Mouse (Mus musculus) midbrain, postnatal 0 days (tissue): ENCODE measurements around the gene Ptrh1. TPM values are rescaled to one million over a fixed set of nuclear protein-coding genes. Genes with fewer than 3 reads are reported as not detected.

Experiments
- ATAC-seq: fragments of 200-750 bp; cut with Nextera tagmentation; 2 replicates; pipeline ENCODE4 v1.8.0; 2017; ENCODE audit warnings: moderate number of reproducible peaks, mild to moderate bottlenecking, moderate TSS enrichment, moderate library complexity; ENCODE audit not compliant: low FRiP score
- DNase-seq: peaks from one replicate; pipeline ENCODE4 v3.0.0-alpha.2; 2015; ENCODE audit warnings: low spot score
- H3K27ac ChIP-seq: fragments of 300-500 bp; sonication (generic); 2 replicates; pipeline ENCODE4 v1.5.1; 2014; ENCODE audit warnings: low read depth, mild to moderate bottlenecking, low read length, mixed read lengths
- H3K27me3 ChIP-seq: fragments of 300-500 bp; sonication (generic); 2 replicates; pipeline ENCODE4 v1.6.1; 2014; ENCODE audit warnings: low read length, control low read depth, mixed read lengths; ENCODE audit not compliant: insufficient read depth
- H3K36me3 ChIP-seq: fragments of 300-500 bp; sonication (generic); 2 replicates; pipeline ENCODE4 v1.6.1; 2014; ENCODE audit warnings: low read length, control low read depth, mixed read lengths; ENCODE audit not compliant: insufficient read depth
- H3K4me1 ChIP-seq: fragments of 300-500 bp; sonication (generic); 2 replicates; pipeline ENCODE4 v1.6.1; 2014; ENCODE audit warnings: mild to moderate bottlenecking, control low read depth, antibody characterized with exemption, low read length, mixed read lengths; ENCODE audit not compliant: insufficient read depth
- H3K4me2 ChIP-seq: fragments of 300-500 bp; sonication (generic); 2 replicates; pipeline ENCODE4 v1.6.1; 2014; ENCODE audit warnings: low read depth, mild to moderate bottlenecking, low read length, mixed read lengths; ENCODE audit not compliant: poor library complexity, severe bottlenecking
- H3K4me3 ChIP-seq: fragments of 300-500 bp; sonication (generic); 2 replicates; pipeline ENCODE4 v1.5.1; 2014; ENCODE audit warnings: low read depth, mild to moderate bottlenecking, low read length, moderate library complexity
- H3K9ac ChIP-seq: fragments of 300-500 bp; sonication (generic); replicated peaks from 2 replicates; pipeline ENCODE4 v1.6.1; 2014; ENCODE audit warnings: mild to moderate bottlenecking, low read length, moderate library complexity, mixed read lengths; ENCODE audit not compliant: poor library complexity, severe bottlenecking
- H3K9me3 ChIP-seq: fragments of 300-500 bp; sonication (generic); 2 replicates; pipeline ENCODE4 v1.6.1; 2016; ENCODE audit warnings: low read length, control low read depth
- CTCF ChIP-seq: IDR thresholded peaks from 2 replicates; pipeline ENCODE4 v1.5.1; 2016; ENCODE audit warnings: antibody characterized with exemption, mild to moderate bottlenecking
- WGBS: fragments of 180-500 bp; shearing (Covaris S2); extraction: QIAGEN DNeasy Blood & Tissue Kit; methylation state at CpG from one replicate; pipeline ENCODE4 v1.1.7; 2014; 5-methylcytosine and 5-hydroxymethylcytosine counted together
- polyA plus RNA-seq: library from polyadenylated mRNA; unstranded; fragments of >200 nt; fragmentation: Nextera tagmentation; extraction: Ambion mirVana; gene quantifications from 2 replicates; pipeline ENCODE4 v1.2.1, GENCODE M21; 2015
- total RNA-seq: library from RNA; depleted of rRNA; stranded (reverse); fragments of >200 nt; gene quantifications from 2 replicates; pipeline ENCODE4 v1.2.3, GENCODE M21; 2014

The Ptrh1 gene
- total and polyA plus RNA-seq, 2 experiments from 2014 or later = 2.1 to 3.9 TPM

GRCm38 (mm10) chr2:32732695-32733094, 42.9 kb upstream of the Ptrh1 start:
- Histone ChIP-seq H3K27me3 (no peaks in the 10 kb centered on the region), H3K36me3 (no peaks in the 10 kb centered on the region), H3K9ac (no peak overlapping the region), H3K4me1 (no peaks in the 10 kb centered on the region), H3K27ac (no peak overlapping the region), H3K4me3 (no peak overlapping the region), H3K4me2 (no peak overlapping the region), H3K9me3 (no peaks in the 10 kb centered on the region)
- no peak for TF ChIP-seq CTCF
- no peak for ATAC-seq
- WGBS = 73% methylated on average over 6 of the region's 6 CpGs
- no peak for DNase-seq

GRCm38 (mm10) chr2:32734480-32734879, 41.1 kb upstream of the Ptrh1 start:
- Histone ChIP-seq H3K4me3 (no peak overlapping the region), H3K27ac (no peak overlapping the region), H3K9ac (no peak overlapping the region), H3K36me3 (no peaks in the 10 kb centered on the region), H3K27me3 (no peaks in the 10 kb centered on the region), H3K4me2 (no peak overlapping the region), H3K4me1 (no peaks in the 10 kb centered on the region), H3K9me3 (no peaks in the 10 kb centered on the region)
- ATAC-seq (no peak), DNase-seq (no peak)
- no peak for TF ChIP-seq CTCF
- WGBS = 30% methylated on average over 4 of the region's 4 CpGs

- ATAC-seq = no peak
- H3K4me1 ChIP-seq = no peaks in the 10 kb centered on the region
- H3K9me3 ChIP-seq = no peaks in the 10 kb centered on the region
- H3K27me3 ChIP-seq = no peaks in the 10 kb centered on the region
- no peak for TF ChIP-seq CTCF
- no peaks in the 10 kb centered on the region for H3K36me3 ChIP-seq
- H3K9ac ChIP-seq = no peak overlapping the region
- no peak overlapping the region for H3K4me2 ChIP-seq
- DNase-seq = no peak
- no peak overlapping the region for H3K4me3 ChIP-seq
- no peak overlapping the region for H3K27ac ChIP-seq
- 43% methylated on average over 4 of the region's 4 CpGs for WGBS
Measured at GRCm38 (mm10) chr2:32734933-32735332, 40.7 kb upstream of the Ptrh1 start.

GRCm38 (mm10) chr2:32736306-32736829, 39.2 kb upstream of the Ptrh1 start:
- Histone ChIP-seq H3K27me3 (no peaks in the 10 kb centered on the region), H3K4me1 (no peaks in the 10 kb centered on the region), H3K36me3 (no peaks in the 10 kb centered on the region), H3K9me3 (no peaks in the 10 kb centered on the region), H3K4me3 (no peak overlapping the region), H3K4me2 (no peak overlapping the region), H3K9ac (no peak overlapping the region), H3K27ac (no peak overlapping the region)
- DNase-seq = no peak
- no peak for ATAC-seq
- WGBS = 34% methylated on average over 3 of the region's 3 CpGs
- TF ChIP-seq CTCF = no peak

- no peak overlapping the region for H3K4me2 ChIP-seq
- no peaks in the 10 kb centered on the region for H3K27me3 ChIP-seq
- H3K27ac ChIP-seq = no peak overlapping the region
- no peak overlapping the region for H3K4me3 ChIP-seq
- no peak for DNase-seq
- WGBS = 55% methylated on average over 6 of the region's 6 CpGs
- no peaks in the 10 kb centered on the region for H3K36me3 ChIP-seq
- no peaks in the 10 kb centered on the region for H3K4me1 ChIP-seq
- no peaks in the 10 kb centered on the region for H3K9me3 ChIP-seq
- no peak overlapping the region for H3K9ac ChIP-seq
- no peak for ATAC-seq
- TF ChIP-seq CTCF = no peak
Measured at GRCm38 (mm10) chr2:32737008-32737407, 38.6 kb upstream of the Ptrh1 start.

- no peak for TF ChIP-seq CTCF
- no peak for DNase-seq
- ATAC-seq = no peak
- peaks cover 8% of the 10 kb centered on the region; the same call in 1 of the 2 replicates for H3K4me1 ChIP-seq
- WGBS = 75% methylated on average over 4 of the region's 4 CpGs
- no peaks in the 10 kb centered on the region for H3K9me3 ChIP-seq
- no peaks in the 10 kb centered on the region; the same call in 1 of the 2 replicates for H3K36me3 ChIP-seq
- H3K4me2 ChIP-seq = no peak overlapping the region
- H3K4me3 ChIP-seq = no peak overlapping the region
- H3K27ac ChIP-seq = no peak overlapping the region
- H3K9ac ChIP-seq = no peak overlapping the region
- no peaks in the 10 kb centered on the region for H3K27me3 ChIP-seq
Measured at GRCm38 (mm10) chr2:32739311-32739710, 36.3 kb upstream of the Ptrh1 start.
